Mouse (Mus musculus): ENCODE data around the gene C1qtnf12. TPM values are rescaled to one million over a fixed set of nuclear protein-coding genes. Genes with fewer than 3 reads are reported as not detected.

The C1qtnf12 gene
- polyA plus RNA-seq (2015; fragmentation: Nextera tagmentation; extraction: Ambion mirVana), result 20.3 and 32.8 TPM in 2 replicates

DNA sequence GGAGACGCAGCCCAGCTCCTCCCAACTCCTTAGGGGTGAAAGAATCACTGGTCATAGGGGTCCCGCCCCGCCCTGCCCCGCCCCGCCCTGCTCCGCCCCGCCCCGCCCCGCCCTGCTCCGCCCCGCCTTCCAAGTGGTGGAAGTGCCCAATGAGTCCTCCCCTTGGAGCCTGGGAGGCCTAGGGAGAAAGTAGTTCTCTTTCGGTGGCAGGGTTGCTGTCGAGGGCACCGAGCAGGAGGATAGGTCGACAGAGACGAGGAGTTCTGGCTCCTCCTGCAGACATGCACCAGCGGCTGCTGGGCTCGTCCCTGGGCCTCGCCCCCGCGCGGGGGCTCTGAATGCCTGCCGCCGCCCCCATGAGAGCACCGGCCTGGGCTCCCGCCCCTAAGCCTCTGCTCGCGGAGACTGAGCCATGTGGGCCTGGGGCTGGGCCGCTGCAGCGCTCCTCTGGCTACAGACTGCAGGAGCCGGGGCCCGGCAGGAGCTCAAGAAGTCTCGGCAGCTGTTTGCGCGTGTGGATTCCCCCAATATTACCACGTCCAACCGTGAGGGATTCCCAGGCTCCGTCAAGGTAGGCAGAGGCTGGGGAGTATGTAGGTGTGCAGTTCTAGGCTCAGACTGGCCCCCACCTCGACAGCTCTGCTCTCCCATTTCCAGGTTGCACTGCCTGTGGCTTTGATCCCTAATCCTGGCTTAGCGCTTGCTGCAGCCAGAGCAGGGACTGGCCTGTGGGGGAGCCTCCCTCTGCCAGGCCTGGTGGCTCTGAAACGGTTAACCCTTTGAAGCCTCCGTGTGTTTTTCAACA, at the start of gene C1qtnf12:
C1qtnf12 (plus strand) TSS at position 152 of the 805 bp plus-strand sequence.
- Histone ChIP-seq H3K4me1 (peaks cover 25% of the 10 kb centered on the region), H3K4me2 (peak within 1 kb of the TSS; percentile 98), H3K9me3 (no peaks in the 10 kb centered on the region), H3K36me3 (peaks cover 54% of the 10 kb centered on the region), H3K27me3 (replicated peaks) (no peaks in the 10 kb centered on the region), H3K4me3 (peak within 1 kb of the TSS; percentile 66), H3K9ac (peak within 1 kb of the TSS; percentile 88), H3K27ac (replicated peaks) (peak within 1 kb of the TSS; percentile 59)
- 1% methylated on average over 42 of the region's 42 CpGs for WGBS
- peak; percentile 73 for ATAC-seq (ENCODE audit: extremely low read depth, insufficient number of reproducible peaks, low FRiP score, low TSS enrichment)

DNA sequence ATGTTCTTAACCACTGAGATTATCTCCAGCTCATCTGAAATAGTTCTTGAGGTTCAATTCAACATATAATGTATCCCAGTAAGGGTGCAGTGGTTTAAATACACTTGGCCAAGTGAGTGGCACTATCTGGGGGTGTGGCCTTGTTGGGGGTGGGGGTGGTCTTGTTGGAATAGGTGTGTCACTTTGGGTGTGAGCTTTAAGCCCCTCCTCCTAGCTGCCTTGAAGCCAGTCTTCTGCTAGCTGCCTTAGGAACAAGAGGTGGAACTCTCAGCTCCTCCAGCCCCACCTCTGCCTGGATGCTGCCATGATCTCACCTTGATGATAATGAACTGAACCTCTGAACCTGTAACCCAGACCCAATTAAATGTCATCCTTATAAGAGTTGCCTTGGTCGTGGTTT, 30.1 kb upstream of the C1qtnf12 start:
- H3K4me3 ChIP-seq, result no peak overlapping the region
- no peaks in the 10 kb centered on the region for H3K36me3 ChIP-seq
- H3K9me3 ChIP-seq, result no peaks in the 10 kb centered on the region
- 57% methylated on average over 1 of the region's 1 CpGs for WGBS
- peaks cover 13% of the 10 kb centered on the region for H3K27me3 ChIP-seq (replicated peaks)
- H3K9ac ChIP-seq, result no peak overlapping the region
- H3K27ac ChIP-seq (replicated peaks), result no peak overlapping the region
- H3K4me1 ChIP-seq, result no peaks in the 10 kb centered on the region
- no peak overlapping the region for H3K4me2 ChIP-seq
- no peak for ATAC-seq (ENCODE audit: extremely low read depth, insufficient number of reproducible peaks, low FRiP score, low TSS enrichment)

DNA sequence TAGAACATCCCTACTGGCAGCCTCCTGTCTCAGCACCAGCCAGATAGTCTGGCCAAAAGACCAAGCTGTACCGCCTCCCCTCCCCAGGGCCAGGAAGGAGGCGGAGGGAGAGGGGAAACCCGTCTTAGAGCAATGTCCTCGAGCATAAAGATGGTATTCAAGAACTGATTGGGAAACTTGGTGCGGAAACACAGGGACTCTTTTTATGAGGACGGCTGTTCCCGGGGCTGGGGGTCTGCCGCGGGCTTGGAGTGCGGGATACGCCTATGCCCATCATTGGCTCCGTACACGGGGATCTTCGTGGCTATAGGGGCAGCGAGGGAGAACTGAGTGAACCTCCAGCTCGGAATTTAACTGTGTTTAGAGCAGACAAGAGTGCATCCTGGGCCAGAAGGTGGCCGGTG, 19.1 kb upstream of the C1qtnf12 start:
- H3K27ac ChIP-seq (replicated peaks), result peak overlapping the region; percentile 84
- peak overlapping the region; percentile 83 for H3K9ac ChIP-seq
- H3K4me1 ChIP-seq, result peaks cover 25% of the 10 kb centered on the region
- H3K4me3 ChIP-seq, result peak overlapping the region; percentile 99
- 1% methylated on average over 17 of the region's 17 CpGs for WGBS
- no peak for ATAC-seq (ENCODE audit: extremely low read depth, insufficient number of reproducible peaks, low FRiP score, low TSS enrichment)
- peaks cover 17% of the 10 kb centered on the region for H3K36me3 ChIP-seq
- H3K27me3 ChIP-seq (replicated peaks), result no peaks in the 10 kb centered on the region; the same call in 1 of the 2 replicates
- H3K4me2 ChIP-seq, result peak overlapping the region; percentile 97
- H3K9me3 ChIP-seq, result no peaks in the 10 kb centered on the region

DNA sequence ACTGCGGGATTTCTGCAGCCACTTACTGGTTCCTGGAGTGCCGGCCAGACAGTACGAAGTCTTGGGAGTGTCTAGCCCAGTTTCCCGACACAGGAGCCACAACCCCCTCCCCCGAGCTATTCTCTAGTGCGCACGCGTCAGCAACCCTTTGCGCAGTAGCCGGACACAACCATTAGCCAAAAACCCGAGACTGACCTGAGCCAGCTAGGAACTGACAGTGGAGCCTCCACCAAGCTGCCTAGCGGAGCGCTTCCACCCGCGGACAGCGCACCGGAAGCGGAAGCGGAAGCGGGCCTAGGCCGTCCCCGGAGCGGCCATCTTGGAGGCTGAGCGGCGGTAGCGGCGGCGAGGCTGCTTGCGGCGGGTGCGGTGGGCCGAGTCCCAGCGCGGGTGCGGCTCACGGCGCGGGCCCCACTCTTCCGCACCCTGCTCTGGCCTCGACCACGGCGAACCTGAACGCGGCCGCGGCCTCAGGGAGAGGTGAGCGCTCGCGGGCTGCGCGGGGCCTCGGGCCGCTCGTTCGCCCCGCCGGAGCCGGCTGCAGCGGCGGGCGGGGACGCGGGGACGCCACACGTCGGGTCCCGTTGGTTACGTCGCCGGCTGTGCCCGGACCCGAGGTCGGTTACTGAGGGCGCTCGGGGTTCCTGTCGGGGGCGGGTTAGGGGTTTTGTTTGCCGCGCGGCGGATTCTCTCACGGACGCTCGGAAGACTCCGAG, 18.4 kb upstream of the C1qtnf12 start, which contains the start of gene Ube2j2:
Ube2j2 (plus strand) TSS at position 298 of the 716 bp plus-strand sequence.
- ATAC-seq (ENCODE audit: extremely low read depth, insufficient number of reproducible peaks, low FRiP score, low TSS enrichment), result peak; percentile 91
- H3K4me3 ChIP-seq, result peak within 1 kb of the TSS; percentile 99
- WGBS, result under 1% methylated on average over 73 of the region's 85 CpGs

DNA sequence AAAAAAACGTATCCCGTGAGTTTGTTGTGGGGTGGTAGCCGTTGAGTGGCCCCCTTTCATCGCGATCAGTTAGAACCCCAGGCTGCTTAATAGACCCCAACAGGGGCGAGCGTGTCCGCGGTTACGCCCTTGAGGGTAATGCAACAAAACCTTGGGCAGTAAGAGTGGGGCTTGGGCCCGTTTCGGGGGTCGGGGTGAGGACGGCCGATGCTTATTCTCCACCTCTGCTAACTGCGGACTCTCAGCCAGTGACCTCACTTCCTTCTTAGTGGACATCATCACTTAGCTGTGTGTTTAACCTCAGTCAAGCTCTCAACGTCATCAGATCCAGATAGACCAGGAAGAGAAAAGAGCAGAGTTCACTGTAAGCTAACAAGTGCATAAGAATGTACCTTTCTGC, 17.8 kb upstream of the C1qtnf12 start:
- Histone ChIP-seq H3K9ac (peak overlapping the region; percentile 97), H3K27ac (replicated peaks) (peak overlapping the region; percentile 77), H3K36me3 (peaks cover 29% of the 10 kb centered on the region), H3K27me3 (replicated peaks) (no peaks in the 10 kb centered on the region; the same call in 1 of the 2 replicates), H3K4me2 (peak overlapping the region; percentile 97), H3K4me3 (peak overlapping the region; percentile 99), H3K9me3 (no peaks in the 10 kb centered on the region), H3K4me1 (peaks cover 25% of the 10 kb centered on the region)
- ATAC-seq (ENCODE audit: extremely low read depth, insufficient number of reproducible peaks, low FRiP score, low TSS enrichment), result no peak
- under 1% methylated on average over 17 of the region's 17 CpGs for WGBS

More for the DNA sequence above, 18.4 kb upstream of the C1qtnf12 start, which contains the start of gene Ube2j2:
- Histone ChIP-seq H3K4me1 (peaks cover 25% of the 10 kb centered on the region), H3K27ac (replicated peaks) (peak within 1 kb of the TSS; percentile 84), H3K9ac (peak within 1 kb of the TSS; percentile 97), H3K36me3 (peaks cover 23% of the 10 kb centered on the region), H3K9me3 (no peaks in the 10 kb centered on the region), H3K4me2 (peak within 1 kb of the TSS; percentile 97), H3K27me3 (replicated peaks) (no peaks in the 10 kb centered on the region; the same call in 1 of the 2 replicates)

DNA sequence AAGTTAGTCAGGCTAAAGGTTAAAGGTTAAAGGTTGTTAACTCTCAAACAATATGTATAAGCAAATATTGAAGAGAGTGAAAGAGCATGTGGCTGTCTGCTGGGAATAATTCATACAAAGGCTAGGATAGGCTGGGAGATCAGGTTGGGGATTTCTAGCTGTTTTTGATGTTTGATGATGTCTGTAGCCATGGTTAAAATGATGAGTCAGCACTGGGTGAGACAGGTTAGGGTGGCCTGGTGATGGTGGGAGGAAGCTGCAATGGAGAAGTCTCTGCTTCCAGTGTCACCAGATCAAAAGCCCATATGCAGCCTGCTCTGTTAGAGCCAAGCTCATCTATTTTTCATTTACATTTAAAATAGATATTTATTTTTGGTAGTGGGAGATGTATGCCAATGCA, 15.0 kb upstream of the C1qtnf12 start:
- Histone ChIP-seq H3K4me1 (peaks cover 25% of the 10 kb centered on the region), H3K9me3 (no peaks in the 10 kb centered on the region), H3K27me3 (replicated peaks) (no peaks in the 10 kb centered on the region), H3K4me2 (no peak overlapping the region), H3K4me3 (no peak overlapping the region), H3K9ac (no peak overlapping the region), H3K27ac (replicated peaks) (no peak overlapping the region), H3K36me3 (peaks cover 57% of the 10 kb centered on the region)
- no peak for ATAC-seq (ENCODE audit: extremely low read depth, insufficient number of reproducible peaks, low FRiP score, low TSS enrichment)

- Histone ChIP-seq H3K27me3 (replicated peaks) (no peaks in the 10 kb centered on the region), H3K4me2 (no peak overlapping the region), H3K27ac (replicated peaks) (no peak overlapping the region), H3K36me3 (peaks cover 84% of the 10 kb centered on the region), H3K9ac (no peak overlapping the region), H3K4me1 (no peaks in the 10 kb centered on the region), H3K9me3 (no peaks in the 10 kb centered on the region), H3K4me3 (no peak overlapping the region)
- no peak; the same call in 1 of the 2 replicates for ATAC-seq (ENCODE audit: extremely low read depth, insufficient number of reproducible peaks, low FRiP score, low TSS enrichment)
- WGBS, result 93% methylated on average over 6 of the region's 6 CpGs
Measured at GRCm38 (mm10) chr4:155955491-155955890, 6.6 kb upstream of the C1qtnf12 start.

- H3K27ac ChIP-seq (replicated peaks), result no peak overlapping the region
- no peak overlapping the region for H3K4me2 ChIP-seq
- H3K4me1 ChIP-seq, result peaks cover 25% of the 10 kb centered on the region
- H3K4me3 ChIP-seq, result no peak overlapping the region
- WGBS, result 7% methylated on average over 5 of the region's 5 CpGs
- H3K36me3 ChIP-seq, result peaks cover 59% of the 10 kb centered on the region
- H3K9me3 ChIP-seq, result no peaks in the 10 kb centered on the region
- no peaks in the 10 kb centered on the region for H3K27me3 ChIP-seq (replicated peaks)
- ATAC-seq (ENCODE audit: extremely low read depth, insufficient number of reproducible peaks, low FRiP score, low TSS enrichment), result no peak
- H3K9ac ChIP-seq, result no peak overlapping the region
Measured at GRCm38 (mm10) chr4:155959275-155959674, 2.8 kb upstream of the C1qtnf12 start.

GRCm38 (mm10) chr4:155963106-155963505, 988 bp downstream of the C1qtnf12 start:
- H3K9ac ChIP-seq, result peak overlapping the region; percentile 88
- WGBS, result 47% methylated on average over 7 of the region's 7 CpGs
- H3K27me3 ChIP-seq (replicated peaks), result no peaks in the 10 kb centered on the region
- peak overlapping the region; percentile 98 for H3K4me2 ChIP-seq
- ATAC-seq (ENCODE audit: extremely low read depth, insufficient number of reproducible peaks, low FRiP score, low TSS enrichment), result no peak
- H3K4me3 ChIP-seq, result peak overlapping the region; percentile 66
- H3K27ac ChIP-seq (replicated peaks), result no peak overlapping the region
- H3K4me1 ChIP-seq, result peaks cover 25% of the 10 kb centered on the region
- H3K36me3 ChIP-seq, result peaks cover 46% of the 10 kb centered on the region
- H3K9me3 ChIP-seq, result no peaks in the 10 kb centered on the region

DNA sequence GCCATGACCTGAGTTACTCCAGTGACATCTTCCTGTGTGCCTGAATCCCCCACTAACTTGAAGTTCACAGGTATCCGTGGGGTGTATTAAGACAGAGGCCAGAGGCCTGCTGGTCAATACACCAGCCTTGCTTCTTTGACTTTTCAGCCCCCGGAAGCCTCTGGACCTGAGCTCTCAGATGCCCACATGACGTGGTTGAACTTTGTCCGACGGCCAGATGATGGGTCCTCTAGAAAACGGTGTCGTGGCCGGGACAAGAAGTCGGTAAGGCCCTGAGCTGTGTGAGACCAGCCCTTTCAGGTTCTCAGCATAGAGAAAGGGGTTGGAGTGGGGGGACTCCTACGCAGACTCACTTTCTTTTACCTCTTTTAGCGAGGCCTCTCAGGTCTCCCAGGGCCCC, 2.3 kb downstream of the C1qtnf12 start:
- Histone ChIP-seq H3K36me3 (peaks cover 38% of the 10 kb centered on the region), H3K4me1 (peaks cover 27% of the 10 kb centered on the region), H3K4me3 (no peak overlapping the region), H3K27ac (replicated peaks) (no peak overlapping the region), H3K27me3 (replicated peaks) (no peaks in the 10 kb centered on the region), H3K9ac (no peak overlapping the region), H3K4me2 (no peak overlapping the region), H3K9me3 (no peaks in the 10 kb centered on the region)
- 87% methylated on average over 11 of the region's 11 CpGs for WGBS
- no peak for ATAC-seq (ENCODE audit: extremely low read depth, insufficient number of reproducible peaks, low FRiP score, low TSS enrichment)

- Histone ChIP-seq H3K4me1 (peaks cover 3% of the 10 kb centered on the region; the same call in 1 of the 2 replicates), H3K27ac (replicated peaks) (no peak overlapping the region), H3K4me3 (no peak overlapping the region), H3K27me3 (replicated peaks) (no peaks in the 10 kb centered on the region), H3K4me2 (no peak overlapping the region), H3K9me3 (no peaks in the 10 kb centered on the region), H3K9ac (no peak overlapping the region), H3K36me3 (peaks cover 26% of the 10 kb centered on the region)
- no peak for ATAC-seq (ENCODE audit: extremely low read depth, insufficient number of reproducible peaks, low FRiP score, low TSS enrichment)
- WGBS, result 62% methylated on average over 13 of the region's 13 CpGs
Measured at GRCm38 (mm10) chr4:155969043-155969653, 7.0 kb downstream of the C1qtnf12 start.

All from heart, embryonic 13.5 days (tissue).